Mouse (Mus musculus) midbrain, embryonic 15.5 days (tissue): ENCODE data around the gene Tmprss9. TPM values are rescaled to one million over a fixed set of nuclear protein-coding genes. Genes with fewer than 3 reads are reported as not detected.
A peak's percentile ranks its signal among the peaks of the same experiment; 100 is the strongest.

Experiments
- ATAC-seq: fragments of 200-750 bp; cut with Nextera tagmentation; replicated peaks from 2 replicates; pipeline ENCODE4 v1.8.0; 2017; ENCODE audit warnings: moderate TSS enrichment
- H3K27ac ChIP-seq: fragments of 300-500 bp; sonication (generic); 2 replicates; pipeline ENCODE4 v1.5.1; 2015; ENCODE audit warnings: mild to moderate bottlenecking, inconsistent platforms
- H3K27me3 ChIP-seq: fragments of 300-500 bp; sonication (generic); replicated peaks from 2 replicates; pipeline ENCODE4 v1.6.1; 2015; ENCODE audit warnings: inconsistent platforms
- H3K36me3 ChIP-seq: fragments of 300-500 bp; sonication (generic); replicated peaks from 2 replicates; pipeline ENCODE4 v1.6.1; 2015; ENCODE audit warnings: inconsistent platforms
- H3K4me1 ChIP-seq: fragments of 300-500 bp; sonication (generic); 2 replicates; pipeline ENCODE4 v1.6.1; 2015; ENCODE audit warnings: inconsistent platforms
- H3K4me2 ChIP-seq: fragments of 300-500 bp; sonication (generic); 2 replicates; pipeline ENCODE4 v1.6.1; 2015; ENCODE audit warnings: inconsistent platforms, mild to moderate bottlenecking, moderate library complexity
- H3K4me3 ChIP-seq: fragments of 300-500 bp; sonication (generic); 2 replicates; pipeline ENCODE4 v1.5.1; 2015; ENCODE audit warnings: mild to moderate bottlenecking, inconsistent platforms
- H3K9ac ChIP-seq: fragments of 300-500 bp; sonication (generic); 2 replicates; pipeline ENCODE4 v1.6.1; 2015; ENCODE audit warnings: mild to moderate bottlenecking, inconsistent platforms
- H3K9me3 ChIP-seq: fragments of 300-500 bp; sonication (generic); 2 replicates; pipeline ENCODE4 v1.6.1; 2016; ENCODE audit warnings: inconsistent platforms
- WGBS: fragments of 180-500 bp; shearing (Covaris S2); methylation state at CpG from one replicate; pipeline ENCODE4 v1.1.7; 2015; ENCODE audit warnings: mixed read lengths; 5-methylcytosine and 5-hydroxymethylcytosine counted together
- microRNA counts: library from miRNA; unstranded; fragments of <30 nt; microRNA quantifications from one replicate; lab custom pipeline; 2016
- microRNA-seq: library from miRNA; unstranded; fragments of <30 nt; microRNA quantifications from one replicate; pipeline ENCODE4, GENCODE M21; 2016
- polyA plus RNA-seq: library from polyadenylated mRNA; unstranded; fragments of >200 nt; fragmentation: Nextera tagmentation; extraction: Ambion mirVana; gene quantifications from 2 replicates; pipeline ENCODE4 v1.2.1, GENCODE M21; 2015

Gene Tmprss9
- polyA plus RNA-seq, 1 experiment from 2014 or later: 0.41 TPM

DNA sequence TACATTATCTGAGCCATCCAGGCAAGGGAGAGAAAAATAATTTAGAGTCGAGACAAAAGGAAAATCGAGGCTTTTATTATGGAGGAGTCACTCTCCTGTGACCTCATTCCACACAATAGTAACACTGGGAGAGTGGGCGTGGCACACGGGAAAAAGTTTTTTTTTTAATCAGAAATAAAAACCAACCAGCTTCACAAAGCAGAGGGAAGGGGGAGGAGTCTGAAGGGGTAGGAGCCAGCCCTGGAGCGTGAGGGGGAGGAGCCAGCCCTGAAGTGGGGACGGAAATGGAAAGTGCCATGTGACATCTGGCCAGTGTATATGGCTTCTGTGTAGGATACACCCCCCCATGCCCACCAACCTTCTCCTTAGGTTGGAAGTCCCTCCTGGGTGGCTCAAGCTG, 76.9 kb downstream of the Tmprss9 start:
- no peak overlapping the region for H3K9ac ChIP-seq
- 25% methylated on average over 6 of the region's 6 CpGs for WGBS
- H3K9me3 ChIP-seq: no peaks in the 10 kb centered on the region
- H3K27me3 ChIP-seq: no peaks in the 10 kb centered on the region; the same call in 1 of the 2 replicates
- H3K4me2 ChIP-seq: no peak overlapping the region
- H3K4me1 ChIP-seq: no peaks in the 10 kb centered on the region
- no peaks in the 10 kb centered on the region for H3K36me3 ChIP-seq
- ATAC-seq: no peak
- H3K27ac ChIP-seq: no peak overlapping the region
- no peak overlapping the region for H3K4me3 ChIP-seq

- Histone ChIP-seq H3K4me1 (no peaks in the 10 kb centered on the region), H3K27me3 (no peaks in the 10 kb centered on the region; the same call in 1 of the 2 replicates), H3K36me3 (no peaks in the 10 kb centered on the region), H3K9ac (no peak overlapping the region), H3K27ac (no peak overlapping the region), H3K4me3 (no peak overlapping the region), H3K4me2 (no peak overlapping the region), H3K9me3 (no peaks in the 10 kb centered on the region)
- WGBS: 76% methylated on average over 3 of the region's 3 CpGs
- no peak for ATAC-seq
These were observed 77.4 kb downstream of the Tmprss9 start for GRCm38 (mm10) chr10:80949081-80949480.

MicroRNAs within 50 kb of the gene (microRNA counts, 519-probe panel; counts per million panel counts)
- microRNA mmu-miR-1982 (lab: Ali Mortazavi, UCI): not detected

Small RNA genes lying within 50 kb of the gene (microRNA-seq; reads per million reads assigned to microRNA genes)
- 2.8 reads per million, percentile 11 among the genes with 10 or more reads in this experiment for gene Mir1982

Other genes with a start within 250 kb of the Tmprss9 start
- gene Csnk1g2, start 249.0 kb upstream of the Tmprss9 start, polyA plus RNA-seq: 107 and 123 TPM in 2 replicates
- 85.9 and 90.4 TPM in 2 replicates for gene Btbd2, start 214.8 kb upstream of the Tmprss9 start, polyA plus RNA-seq
- 61.5 and 66.6 TPM in 2 replicates for gene Mknk2, start 193.7 kb upstream of the Tmprss9 start, polyA plus RNA-seq
- gene Mob3a, start 169.9 kb upstream of the Tmprss9 start, polyA plus RNA-seq: 63.4 and 64.3 TPM in 2 replicates
- 42.9 and 50.9 TPM in 2 replicates for gene Izumo4, start 169.7 kb upstream of the Tmprss9 start, polyA plus RNA-seq
- gene Ap3d1, start 129.6 kb upstream of the Tmprss9 start, polyA plus RNA-seq: 117 and 122 TPM in 2 replicates
- 21.0 and 25.9 TPM in 2 replicates for gene Dot1l, start 116.6 kb upstream of the Tmprss9 start, polyA plus RNA-seq
- 60.3 and 62.6 TPM in 2 replicates for gene Sf3a2, start 73.7 kb upstream of the Tmprss9 start, polyA plus RNA-seq
- gene Plekhj1, start 73.2 kb upstream of the Tmprss9 start, polyA plus RNA-seq: 130 and 147 TPM in 2 replicates
- 0.10 TPM in 2 replicates for gene Amh, start 66.6 kb upstream of the Tmprss9 start, polyA plus RNA-seq
- gene Jsrp1, start 58.4 kb upstream of the Tmprss9 start, polyA plus RNA-seq: 0.59 and 1.0 TPM in 2 replicates
- gene Oaz1, start 45.2 kb upstream of the Tmprss9 start, polyA plus RNA-seq: 1,243 and 1,388 TPM in 2 replicates
- 10.4 and 11.7 TPM in 2 replicates for gene Lingo3, start 27.8 kb upstream of the Tmprss9 start, polyA plus RNA-seq
- 214 and 222 TPM in 2 replicates for gene Lsm7, start 16.6 kb upstream of the Tmprss9 start, polyA plus RNA-seq
- gene Sppl2b, start 16.6 kb upstream of the Tmprss9 start, polyA plus RNA-seq: 85.5 and 89.5 TPM in 2 replicates
- 318 and 330 TPM in 2 replicates for gene Timm13, start 29.1 kb downstream of the Tmprss9 start, polyA plus RNA-seq
- 46.9 and 48.9 TPM in 2 replicates for gene Lmnb2, start 46.4 kb downstream of the Tmprss9 start, polyA plus RNA-seq
- gene Gadd45b, start 58.2 kb downstream of the Tmprss9 start, polyA plus RNA-seq: 5.5 and 8.2 TPM in 2 replicates
- gene Gng7, start 143.1 kb downstream of the Tmprss9 start, polyA plus RNA-seq: 19.0 and 21.2 TPM in 2 replicates
- gene Diras1, start 153.8 kb downstream of the Tmprss9 start, polyA plus RNA-seq: 77.5 and 79.2 TPM in 2 replicates
- gene Slc39a3, start 165.6 kb downstream of the Tmprss9 start, polyA plus RNA-seq: 57.2 and 58.0 TPM in 2 replicates
- gene Sgta, start 188.3 kb downstream of the Tmprss9 start, polyA plus RNA-seq: 353 and 376 TPM in 2 replicates
- 48.8 and 52.2 TPM in 2 replicates for gene Thop1, start 198.2 kb downstream of the Tmprss9 start, polyA plus RNA-seq
- gene Creb3l3, start 227.0 kb downstream of the Tmprss9 start, polyA plus RNA-seq: 0.36 and 0.48 TPM in 2 replicates
- 258 and 270 TPM in 2 replicates for gene Map2k2, start 234.1 kb downstream of the Tmprss9 start, polyA plus RNA-seq